Mouse (Mus musculus) C2C12 (cell line): ENCODE data around the gene Pfdn2.

Experiments
- CTCF ChIP-seq: IDR thresholded peaks from one replicate; pipeline ENCODE4 v1.5.1; 2011; ENCODE audit not compliant: control insufficient read depth, insufficient read depth, insufficient read length
- FOSL1 ChIP-seq: IDR thresholded peaks from one replicate; pipeline ENCODE4 v1.8.0; 2011; ENCODE audit warnings: mild to moderate bottlenecking, low read length; ENCODE audit not compliant: poor library complexity, insufficient read depth, severe bottlenecking
- USF1 ChIP-seq: IDR thresholded peaks from one replicate; pipeline ENCODE4 v1.6.1; 2011; ENCODE audit warnings: low read depth, mild to moderate bottlenecking, control low read depth, moderate library complexity

GRCm38 (mm10) chr1:171358421-171358820 lies 13.0 kb downstream of the Pfdn2 start:
- no peak for TF ChIP-seq FOSL1
- no peak for TF ChIP-seq USF1
- TF ChIP-seq CTCF: no peak
